Mouse (Mus musculus): ENCODE results near the gene Rtl1.

Rtl1 gene

GRCm38 (mm10) chr12:109600230-109600629, at the start of gene Rtl1:
Rtl1 (minus strand) TSS chr12:109600330.
- DNase-seq (ENCODE audit: low spot score in 2 of 2) = no peak

GRCm38 (mm10) chr12:109640560-109641167, 40.5 kb upstream of the Rtl1 start:
- DNase-seq (ENCODE audit: low spot score in 2 of 2) = no peak

- DNase-seq (ENCODE audit: low spot score in 2 of 2) = no peak
These were observed 31.9 kb upstream of the Rtl1 start for GRCm38 (mm10) chr12:109632035-109632434.

GRCm38 (mm10) chr12:109628887-109629286, 28.8 kb upstream of the Rtl1 start:
- DNase-seq (ENCODE audit: low spot score in 2 of 2) = no peak

GRCm38 (mm10) chr12:109626910-109627309, 26.8 kb upstream of the Rtl1 start:
- DNase-seq (ENCODE audit: low spot score in 2 of 2) = no peak

- DNase-seq (ENCODE audit: low spot score in 2 of 2) = no peak
These were observed 20.1 kb upstream of the Rtl1 start for GRCm38 (mm10) chr12:109620196-109620595.

- no peak for DNase-seq (ENCODE audit: low spot score in 2 of 2)
These were observed 17.9 kb upstream of the Rtl1 start for GRCm38 (mm10) chr12:109617993-109618392.

GRCm38 (mm10) chr12:109617126-109617525, 17.0 kb upstream of the Rtl1 start:
- DNase-seq (ENCODE audit: low spot score in 2 of 2) = no peak

- DNase-seq (ENCODE audit: low spot score in 2 of 2) = no peak
These were observed 15.2 kb upstream of the Rtl1 start for GRCm38 (mm10) chr12:109615371-109615770.

GRCm38 (mm10) chr12:109614416-109614815, 14.3 kb upstream of the Rtl1 start:
- no peak for DNase-seq (ENCODE audit: low spot score in 2 of 2)

- no peak for DNase-seq (ENCODE audit: low spot score in 2 of 2)
These were observed 12.6 kb upstream of the Rtl1 start for GRCm38 (mm10) chr12:109612392-109613385.

- no peak for DNase-seq (ENCODE audit: low spot score in 2 of 2)
These were observed 8.7 kb upstream of the Rtl1 start for GRCm38 (mm10) chr12:109608576-109609440.

- DNase-seq (ENCODE audit: low spot score in 2 of 2) = no peak
These were observed 7.8 kb upstream of the Rtl1 start for GRCm38 (mm10) chr12:109607953-109608352.

- DNase-seq (ENCODE audit: low spot score in 2 of 2) = no peak
These were observed 7.1 kb upstream of the Rtl1 start for GRCm38 (mm10) chr12:109607191-109607590.

GRCm38 (mm10) chr12:109604982-109605721, 5.0 kb upstream of the Rtl1 start:
- no peak for DNase-seq (ENCODE audit: low spot score in 2 of 2)

GRCm38 (mm10) chr12:109598551-109599250, 1.4 kb downstream of the Rtl1 start:
- DNase-seq (ENCODE audit: low spot score in 2 of 2) = no peak

- DNase-seq (ENCODE audit: low spot score in 2 of 2) = no peak
These were observed 3.4 kb downstream of the Rtl1 start for GRCm38 (mm10) chr12:109596726-109597125.

GRCm38 (mm10) chr12:109596232-109596631, 3.9 kb downstream of the Rtl1 start:
- no peak for DNase-seq (ENCODE audit: low spot score in 2 of 2)

- no peak for DNase-seq (ENCODE audit: low spot score in 2 of 2)
These were observed 4.4 kb downstream of the Rtl1 start for GRCm38 (mm10) chr12:109595753-109596152.

GRCm38 (mm10) chr12:109594961-109595360, 5.2 kb downstream of the Rtl1 start:
- DNase-seq (ENCODE audit: low spot score in 2 of 2) = no peak

GRCm38 (mm10) chr12:109582185-109582584, 17.9 kb downstream of the Rtl1 start:
- no peak for DNase-seq (ENCODE audit: low spot score in 2 of 2)

Data from frontal cortex, postnatal 25 days (tissue).